Mouse (Mus musculus) heart, adult 9 months (tissue): Measurements from ENCODE around the gene Olfr1302.

Source experiments
- DNase-seq, 2 experiments: peaks; one replicate each; pipeline ENCODE4 v3.0.0; 2022; ENCODE audit warnings: low spot score in 2 of 2

Olfr1302 gene

DNA sequence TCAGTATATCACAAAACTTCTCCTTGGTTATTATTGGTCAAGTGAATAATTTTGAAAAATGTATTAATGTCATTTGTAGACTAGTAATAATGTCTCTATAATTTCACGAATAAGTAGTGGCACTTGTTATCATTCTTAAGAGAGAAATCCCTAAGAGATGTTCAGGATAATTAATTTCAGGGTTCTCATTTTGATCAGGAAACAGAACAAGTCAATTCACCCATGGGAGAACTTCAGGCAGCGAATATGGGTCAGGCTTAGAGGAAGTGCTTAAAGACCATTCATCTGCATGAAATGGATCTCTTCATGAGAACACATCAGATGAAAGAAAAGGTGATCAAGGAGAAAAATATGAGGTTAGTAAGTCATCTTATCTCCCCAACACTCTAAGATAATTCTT is at the start of gene Olfr1302:
Olfr1302 (plus strand) TSS at position 301 of the 400 bp plus-strand sequence.
- no peak for DNase-seq

DNA sequence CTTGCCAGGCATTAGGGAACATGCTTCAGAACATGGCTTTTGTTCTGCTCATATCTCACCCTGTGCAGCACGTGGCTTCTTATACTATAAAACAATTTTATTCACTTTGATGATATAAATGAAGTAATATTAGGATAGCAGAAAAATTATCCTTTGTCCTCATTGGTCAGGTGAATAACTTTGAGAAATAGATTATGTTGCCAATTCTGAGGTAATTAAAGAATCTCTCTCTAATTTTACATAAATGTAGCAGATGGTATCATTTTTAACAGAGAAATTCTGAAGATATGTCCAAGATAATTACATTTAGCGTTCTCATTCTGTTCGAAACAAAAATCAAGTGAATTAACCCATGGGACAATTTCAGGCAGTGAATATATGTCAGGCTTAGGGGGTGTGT is 26.5 kb upstream of the Olfr1302 start, which contains the start of gene Olfr1301:
Olfr1301 (plus strand) TSS at position 301 of the 400 bp plus-strand sequence.
- DNase-seq: no peak

DNA sequence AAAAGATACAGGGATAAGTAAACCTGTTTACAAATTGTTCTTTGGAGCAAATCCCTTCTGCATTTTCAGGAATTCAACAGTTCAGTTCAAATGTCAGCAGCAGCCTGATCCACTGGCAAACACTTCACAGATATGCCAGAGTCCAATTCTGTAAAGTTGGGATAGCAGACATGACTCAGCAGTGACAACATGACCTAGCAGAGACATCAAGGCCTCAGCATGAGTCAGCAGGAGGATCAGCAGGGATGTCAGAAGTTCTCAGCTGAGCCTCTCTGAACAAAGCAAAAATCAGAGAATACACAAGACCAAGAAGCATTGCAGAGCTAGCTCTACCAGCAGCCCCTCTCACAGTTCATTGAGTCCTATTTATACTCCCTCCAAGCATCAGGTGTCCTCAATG is 35.7 kb downstream of the Olfr1302 start:
- no peak for DNase-seq

DNA sequence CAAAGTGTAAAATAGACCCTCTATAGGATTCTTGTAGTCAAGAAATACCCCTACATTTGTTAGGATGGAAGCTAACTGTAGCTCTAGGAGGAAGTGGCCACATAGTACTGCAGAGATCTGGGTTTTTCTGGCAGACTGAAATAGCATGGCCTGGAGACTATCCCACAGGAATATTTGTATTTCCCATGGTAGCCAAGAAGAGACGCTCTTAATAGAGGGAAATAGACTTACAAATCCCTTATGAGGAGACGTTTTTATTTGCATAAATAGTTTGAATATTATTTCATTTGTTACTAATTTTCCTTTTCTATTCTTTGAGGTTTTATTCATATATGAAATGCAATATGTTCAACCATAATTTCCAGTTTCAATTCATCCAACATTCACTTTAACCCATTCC is 43.0 kb downstream of the Olfr1302 start, which contains the start of gene Olfr1303:
Olfr1303 (minus strand) TSS at position 101 of the 400 bp plus-strand sequence.
- DNase-seq: no peak
